Mouse (Mus musculus): ENCODE data around the gene Tcf23.
A peak's percentile ranks its signal among the peaks of the same experiment; 100 is the strongest.

The Tcf23 gene

GRCm38 (mm10) chr5:30950451-30950850 lies 18.0 kb upstream of the Tcf23 start:
- no peak for DNase-seq

GRCm38 (mm10) chr5:30950922-30951321 lies 17.5 kb upstream of the Tcf23 start:
- no peak for DNase-seq

GRCm38 (mm10) chr5:30951706-30952105 lies 16.8 kb upstream of the Tcf23 start:
- no peak for DNase-seq

GRCm38 (mm10) chr5:30952551-30952950 lies 15.9 kb upstream of the Tcf23 start:
- DNase-seq = no peak

GRCm38 (mm10) chr5:30954065-30954464 lies 14.4 kb upstream of the Tcf23 start:
- DNase-seq = no peak

GRCm38 (mm10) chr5:30954556-30954955 lies 13.9 kb upstream of the Tcf23 start:
- no peak for DNase-seq

- no peak for DNase-seq
Measured at GRCm38 (mm10) chr5:30955751-30956150, 12.7 kb upstream of the Tcf23 start.

- DNase-seq = no peak
Measured at GRCm38 (mm10) chr5:30957891-30958290, 10.6 kb upstream of the Tcf23 start.

GRCm38 (mm10) chr5:30959198-30959854 lies 9.1 kb upstream of the Tcf23 start:
- no peak for DNase-seq

- DNase-seq = peak; percentile 99
Measured at GRCm38 (mm10) chr5:30959966-30960501, 8.4 kb upstream of the Tcf23 start, which contains the start of gene Preb. Gene Preb, minus strand, starts transcription at chr5:30960361.

- no peak for DNase-seq
Measured at GRCm38 (mm10) chr5:30960814-30961213, 7.6 kb upstream of the Tcf23 start.

- peak; percentile 18 for DNase-seq
Measured at GRCm38 (mm10) chr5:30961545-30962505, 6.6 kb upstream of the Tcf23 start.

GRCm38 (mm10) chr5:30963916-30964315 lies 4.5 kb upstream of the Tcf23 start:
- no peak for DNase-seq

GRCm38 (mm10) chr5:30966189-30966588 lies 2.3 kb upstream of the Tcf23 start:
- no peak for DNase-seq

- DNase-seq = no peak
Measured at GRCm38 (mm10) chr5:30969440-30969839, 978 bp downstream of the Tcf23 start.

- peak; percentile 31 for DNase-seq
Measured at GRCm38 (mm10) chr5:30974870-30975656, 6.6 kb downstream of the Tcf23 start.

GRCm38 (mm10) chr5:30982357-30982756 lies 13.9 kb downstream of the Tcf23 start:
- no peak for DNase-seq

GRCm38 (mm10) chr5:30992980-30993676 lies 24.7 kb downstream of the Tcf23 start:
- DNase-seq = no peak

GRCm38 (mm10) chr5:30994074-30994473 lies 25.6 kb downstream of the Tcf23 start:
- no peak for DNase-seq

GRCm38 (mm10) chr5:30994910-30995635 lies 26.6 kb downstream of the Tcf23 start:
- no peak for DNase-seq

- DNase-seq = peak; percentile 35
Measured at GRCm38 (mm10) chr5:30998306-30998705, 29.8 kb downstream of the Tcf23 start.

Measured in lung, postnatal 14 days (tissue).